Mouse (Mus musculus): ENCODE results near the gene Chadl.
"Not testable (repeated sequence)": the region's sequence is repeated elsewhere in the genome, so short reads cannot be mapped to it uniquely, and the experiment has no call there.

The Chadl gene

DNA sequence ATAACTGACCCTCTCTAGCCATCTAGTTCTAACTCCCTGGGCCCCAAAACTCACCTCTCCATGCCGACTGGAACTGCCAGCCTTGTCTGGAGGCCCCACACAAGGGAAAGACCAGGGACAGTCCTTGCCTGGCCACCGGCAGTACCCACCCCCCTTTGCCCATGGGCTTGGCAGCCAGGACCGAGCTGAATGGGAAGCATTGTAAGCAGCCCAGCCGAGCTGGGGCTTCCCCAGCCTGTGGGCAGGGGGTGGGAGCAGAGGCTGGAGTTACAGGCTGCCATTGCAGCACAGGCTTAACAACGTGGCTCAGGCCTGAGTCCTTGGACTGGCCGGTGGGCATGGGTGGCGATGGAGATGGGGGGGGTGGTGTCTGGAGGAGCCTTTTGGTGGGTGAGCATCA is at the start of gene Chadl:
Gene Chadl, minus strand, starts transcription at position 113 of the 400 bp plus-strand sequence.
- no peak for DNase-seq (ENCODE audit: low spot score in 2 of 2)

GRCm38 (mm10) chr15:81745601-81746114 is 48.6 kb upstream of the Chadl start:
- peak; percentile 8 to 56 for DNase-seq (ENCODE audit: low spot score in 2 of 2)

GRCm38 (mm10) chr15:81744992-81745600 is 48.0 kb upstream of the Chadl start, which contains the start of the genes Zc3h7b and Rangap1:
Gene Zc3h7b, plus strand, starts transcription at chr15:81745057.
Gene Rangap1, minus strand, starts transcription at chr15:81745530.
- DNase-seq (ENCODE audit: low spot score in 2 of 2): peak; percentile 66 to 70

- DNase-seq (ENCODE audit: low spot score in 2 of 2): not testable (repeated sequence)
Measured at GRCm38 (mm10) chr15:81742368-81742767, 45.3 kb upstream of the Chadl start.

DNA sequence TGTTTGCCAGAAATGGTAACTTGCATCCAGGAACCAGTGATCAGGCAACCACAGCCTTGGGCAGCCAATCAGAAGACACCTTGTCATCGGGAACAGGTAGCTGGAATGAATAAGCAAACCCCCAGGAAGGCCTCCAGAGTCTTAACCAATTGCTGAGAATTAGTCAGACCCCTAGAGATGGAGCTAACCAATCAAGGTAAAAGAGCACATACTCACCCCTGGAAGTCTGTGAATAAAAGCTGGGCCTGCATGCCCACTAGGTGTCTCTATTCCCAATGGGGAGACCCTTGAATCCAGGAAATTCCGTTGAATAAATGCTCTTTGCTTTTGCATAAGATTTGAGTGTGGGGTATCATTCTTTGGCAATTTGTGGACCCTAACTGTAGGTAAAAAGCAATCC is 42.8 kb upstream of the Chadl start:
- no peak for DNase-seq (ENCODE audit: low spot score in 2 of 2)

DNA sequence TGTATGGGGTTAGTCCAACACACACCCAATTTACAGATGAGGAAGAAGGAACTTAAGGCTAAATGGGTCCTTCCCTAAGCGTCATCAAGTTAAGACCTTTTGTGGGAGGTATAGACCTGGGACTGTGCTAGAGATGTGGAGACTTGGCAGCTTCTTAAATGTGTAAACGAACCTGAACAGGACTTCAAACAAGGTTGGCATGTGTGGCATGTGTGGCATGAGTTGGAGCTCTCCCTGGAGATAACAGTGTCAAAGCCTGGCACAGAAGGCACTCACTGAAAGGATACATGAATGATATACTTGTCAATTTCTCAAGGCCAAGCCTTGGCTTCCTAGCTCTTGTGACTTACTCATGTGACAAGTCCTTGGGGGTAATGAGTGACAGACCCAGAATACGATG is 42.2 kb upstream of the Chadl start:
- DNase-seq (ENCODE audit: low spot score in 2 of 2): no peak

- no peak for DNase-seq (ENCODE audit: low spot score in 2 of 2)
Measured at GRCm38 (mm10) chr15:81735075-81735474, 38.0 kb upstream of the Chadl start.

- DNase-seq (ENCODE audit: low spot score in 2 of 2): peak; percentile 87 to 99
Measured at GRCm38 (mm10) chr15:81729792-81730635, 32.9 kb upstream of the Chadl start.

DNA sequence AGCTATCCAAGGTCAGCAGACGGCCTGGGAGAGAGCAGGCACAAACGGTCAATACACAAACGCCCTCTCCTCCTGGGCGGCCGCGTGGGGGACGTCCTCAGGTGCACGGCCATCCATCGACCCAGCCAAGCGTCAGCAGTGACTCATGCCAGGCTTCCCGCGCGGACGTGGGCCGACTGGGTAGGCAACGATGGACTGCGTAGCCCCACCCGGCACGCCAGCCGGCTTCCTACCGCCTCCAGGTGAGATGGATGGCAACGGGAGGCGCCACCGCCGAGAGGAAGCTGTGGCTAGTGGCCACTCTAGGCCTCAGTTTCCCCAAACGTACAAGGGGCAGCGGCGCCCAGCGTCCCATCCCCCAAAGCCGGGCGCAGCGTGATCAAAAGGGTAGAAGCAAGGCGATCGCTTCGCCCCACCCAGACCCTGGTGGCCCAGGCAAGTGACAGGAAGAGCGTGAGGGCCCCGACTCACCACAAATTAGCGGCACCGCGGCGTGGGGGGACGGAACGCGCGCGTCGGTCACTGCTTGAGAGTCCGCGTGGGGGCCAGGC is 32.2 kb upstream of the Chadl start:
- DNase-seq (ENCODE audit: low spot score in 2 of 2): peak; percentile 13 to 30

- DNase-seq (ENCODE audit: low spot score in 2 of 2): no peak
Measured at GRCm38 (mm10) chr15:81725965-81726364, 28.9 kb upstream of the Chadl start.

GRCm38 (mm10) chr15:81723653-81724052 is 26.6 kb upstream of the Chadl start:
- DNase-seq (ENCODE audit: low spot score in 2 of 2): no peak

DNA sequence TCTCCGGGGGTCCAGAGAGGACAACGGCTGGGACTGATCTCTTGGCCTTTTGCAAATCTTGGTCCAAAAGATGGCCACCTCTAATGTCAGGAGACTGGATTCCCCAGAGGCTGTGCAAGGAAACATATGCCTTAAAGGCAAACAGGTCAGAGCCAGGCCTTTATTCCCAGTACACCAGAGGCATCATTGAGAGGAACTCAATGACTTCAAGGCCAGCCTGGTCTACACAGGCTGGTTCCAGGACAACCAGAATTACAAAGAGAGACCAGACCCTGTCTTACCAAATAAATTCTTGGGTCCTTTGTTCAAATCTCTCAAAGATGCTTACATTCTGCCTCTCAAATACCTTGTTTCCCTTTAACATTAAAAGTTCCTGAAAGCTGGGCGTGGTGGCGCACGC is 25.3 kb upstream of the Chadl start:
- no peak for DNase-seq (ENCODE audit: low spot score in 2 of 2)

DNA sequence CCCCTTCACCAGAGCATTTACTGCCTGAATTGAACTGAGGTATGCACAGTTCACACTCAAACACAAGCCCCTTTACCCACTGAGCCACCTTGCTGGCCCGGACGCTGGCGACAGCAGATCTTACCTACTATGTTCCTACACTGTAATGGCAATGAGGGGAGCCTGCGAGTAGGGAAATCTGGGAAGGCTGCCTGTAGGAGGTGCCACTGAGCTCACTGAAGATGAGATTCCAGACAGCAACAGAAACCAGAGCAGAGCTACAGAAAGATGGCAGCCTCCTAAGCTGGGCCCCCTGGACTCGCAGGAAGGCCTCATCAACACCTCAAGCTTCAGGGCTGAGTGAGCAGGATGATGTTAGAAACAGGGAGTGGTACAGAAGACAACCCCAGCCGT is 22.0 kb upstream of the Chadl start:
- no peak for DNase-seq (ENCODE audit: low spot score in 2 of 2)

- no peak for DNase-seq (ENCODE audit: low spot score in 2 of 2)
Measured at GRCm38 (mm10) chr15:81718336-81719138, 21.4 kb upstream of the Chadl start.

DNA sequence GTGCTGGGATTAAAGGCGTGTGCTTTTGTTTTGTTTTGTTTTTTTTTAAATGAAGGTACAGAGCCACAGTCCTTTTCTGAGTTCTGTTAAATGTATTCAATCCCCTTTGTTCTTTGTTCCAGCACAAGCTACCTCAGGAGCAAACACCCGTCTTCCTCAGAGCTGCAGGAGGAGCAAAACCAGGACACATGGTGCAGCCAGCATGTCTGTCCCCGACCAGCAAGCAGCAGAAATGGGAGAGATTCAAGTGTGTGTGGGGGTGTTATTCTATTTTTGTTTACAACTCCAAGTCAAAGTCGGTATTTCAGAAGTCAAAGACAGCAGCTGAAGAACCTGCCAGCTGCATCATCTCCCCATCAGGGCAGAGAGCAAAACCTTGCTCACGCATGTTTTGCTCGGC is 16.7 kb upstream of the Chadl start:
- no peak for DNase-seq (ENCODE audit: low spot score in 2 of 2)

GRCm38 (mm10) chr15:81710801-81711200 is 13.7 kb upstream of the Chadl start:
- DNase-seq (ENCODE audit: low spot score in 2 of 2): no peak

DNA sequence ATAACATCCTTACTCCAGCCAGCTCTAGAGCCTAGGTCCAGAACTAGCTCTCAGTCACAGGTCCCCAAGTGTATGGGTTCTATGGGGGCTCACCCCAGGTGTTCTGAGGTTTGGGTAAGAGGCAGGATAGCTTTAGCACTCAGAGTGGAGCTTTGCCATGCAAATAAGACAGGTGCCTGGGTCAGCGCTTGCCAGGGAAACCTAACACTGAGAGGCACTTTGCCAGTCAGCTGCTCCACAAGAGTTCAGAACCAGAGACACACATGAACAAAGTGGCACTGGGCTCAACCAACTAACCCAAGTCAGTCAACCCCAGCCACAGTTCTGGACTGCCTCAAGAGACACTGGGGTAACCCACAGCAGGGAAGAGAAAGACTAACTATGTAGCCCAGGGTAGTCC is 12.6 kb upstream of the Chadl start:
- DNase-seq (ENCODE audit: low spot score in 2 of 2): no peak

DNA sequence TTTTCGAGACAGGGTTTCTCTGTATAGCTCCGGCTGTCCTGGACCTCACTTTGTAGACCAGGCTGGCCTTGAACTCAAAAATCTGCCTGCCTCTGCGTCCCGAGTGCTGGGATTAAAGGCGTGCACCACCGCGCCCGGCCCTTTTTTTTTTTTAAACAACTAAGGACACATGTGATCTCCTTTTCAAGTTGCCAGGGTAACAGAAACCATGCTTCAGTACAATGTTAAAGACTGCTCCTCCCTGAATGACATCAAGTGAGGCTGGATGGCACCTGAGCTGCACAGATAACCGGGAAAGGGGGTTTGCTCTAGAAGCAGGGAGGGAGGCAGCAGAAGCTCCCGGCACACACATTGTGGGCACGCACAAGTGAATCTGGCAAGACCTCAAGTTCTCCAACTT is 11.9 kb upstream of the Chadl start:
- DNase-seq (ENCODE audit: low spot score in 2 of 2): no peak

DNA sequence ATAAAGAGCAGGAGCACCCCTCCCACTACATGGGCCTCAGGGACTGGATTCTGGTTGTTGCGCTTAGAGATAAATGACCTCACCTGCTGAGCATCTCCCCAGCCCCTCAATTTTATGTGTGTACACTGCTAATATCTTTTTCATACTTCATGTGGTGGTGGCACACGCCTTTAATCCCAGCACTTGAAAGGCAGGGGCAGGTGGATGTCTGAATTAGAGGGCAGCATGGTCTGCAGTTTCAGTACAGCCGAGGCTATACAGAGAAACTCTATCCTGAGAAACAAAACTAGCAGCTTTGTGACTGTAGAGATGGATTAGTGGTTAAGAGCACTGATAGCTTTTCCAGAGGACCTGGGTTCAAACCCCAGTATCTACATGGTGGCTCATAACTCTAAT is 6.0 kb upstream of the Chadl start:
- no peak for DNase-seq (ENCODE audit: low spot score in 2 of 2)

- no peak for DNase-seq (ENCODE audit: low spot score in 2 of 2)
Measured at GRCm38 (mm10) chr15:81702306-81703093, 5.4 kb upstream of the Chadl start.

DNA sequence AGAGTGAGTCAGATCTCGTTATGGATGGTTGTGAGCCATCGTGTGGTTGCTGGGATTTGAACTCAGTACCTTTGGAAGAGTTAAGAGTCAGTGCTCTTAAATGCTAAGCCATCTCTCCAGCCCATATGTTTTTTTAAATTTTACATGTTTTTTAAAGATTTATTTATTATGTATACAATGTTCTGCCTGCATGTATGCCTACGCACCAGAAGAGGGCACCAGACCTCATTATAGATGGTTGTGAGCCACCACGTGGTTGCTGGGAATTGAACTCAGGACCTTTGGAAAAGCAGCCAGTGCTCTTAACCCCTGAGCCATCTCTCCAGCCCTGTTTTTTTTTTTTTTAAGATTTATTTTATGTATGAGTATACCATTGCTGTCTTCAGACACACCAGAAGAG is 4.3 kb upstream of the Chadl start:
- DNase-seq (ENCODE audit: low spot score in 2 of 2): not testable (repeated sequence)

Measured in urinary bladder, adult 18-20 months (tissue).